Mouse (Mus musculus) erythroblast, embryonic 14.5 days (primary cell): ENCODE measurements around the gene Galnt2.

Experiments used
- GATA1 ChIP-seq: IDR thresholded peaks from 2 replicates; pipeline ENCODE4 v1.6.1; 2012; ENCODE audit warnings: low read length, inconsistent platforms, mixed read lengths
- TAL1 ChIP-seq: IDR thresholded peaks from 3 replicates; pipeline ENCODE4 v1.6.1; 2012; ENCODE audit warnings: low read length, inconsistent platforms, mixed read lengths

GRCm38 (mm10) chr8:124231485-124232279, 491 bp downstream of the Galnt2 start:
- TF ChIP-seq GATA1 (peak; percentile 33; the same call in 1 of the 2 replicates), TAL1 (no peak)
